Mouse (Mus musculus): ENCODE data around the gene Rsf1.

- TF ChIP-seq CTCF (conservative IDR thresholded peaks at IDR 0.05; ENCODE audit: insufficient read depth, insufficient read length, low read depth, low read length) (no peak), POLR2A (IDR thresholded peaks at IDR 0.05; ENCODE audit: low read depth, low read length) (no peak)
Observed at GRCm38 (mm10) chr7:97578361-97579066, 1.2 kb upstream of the Rsf1 start.
